Mouse (Mus musculus) liver, postnatal 0 days (tissue): ENCODE measurements around the gene Clca1.

Source experiments
- CTCF ChIP-seq: sonication (generic); IDR thresholded peaks from 2 replicates; pipeline ENCODE4 v1.5.1; 2016; ENCODE audit warnings: antibody characterized with exemption, low read depth
- EP300 ChIP-seq: IDR thresholded peaks from 2 replicates; pipeline ENCODE4 v1.6.1; 2016; ENCODE audit warnings: antibody characterized with exemption, low read depth, mild to moderate bottlenecking

GRCm38 (mm10) chr3:144992618-144993017 is 40.0 kb downstream of the Clca1 start:
- TF ChIP-seq EP300 (no peak), CTCF (no peak)
